Mouse (Mus musculus): ENCODE measurements around the gene Gpr19.

- TF ChIP-seq CTCF (IDR thresholded peaks at IDR 0.05; ENCODE audit: extremely low read depth, insufficient read length, insufficient replicate concordance, low read depth, low read length) (no peak), POLR2A (IDR thresholded peaks at IDR 0.05; ENCODE audit: low read depth, low read length) (no peak)
These were observed 32.0 kb upstream of the Gpr19 start for GRCm38 (mm10) chr6:134930383-134930782.

Measured in small intestine, adult 2 months (tissue).